Mouse (Mus musculus): Measurements from ENCODE around the gene Tet2.

- TF ChIP-seq MAX (IDR thresholded peaks at IDR 0.05; ENCODE audit: low read depth) (no peak), USF1 (IDR thresholded peaks at IDR 0.05; ENCODE audit: low read depth) (no peak), POLR2A (IDR thresholded peaks at IDR 0.05; ENCODE audit: insufficient read length, low read depth) (no peak), MYOG (IDR thresholded peaks at IDR 0.05; ENCODE audit: control insufficient read depth in 1 of 3, insufficient read depth in 1 of 3, insufficient read length in 2 of 3, low read depth in 2 of 3) (no peak), SRF (IDR thresholded peaks at IDR 0.05; ENCODE audit: control insufficient read depth, insufficient read length, low read depth) (no peak), TCF12 (IDR thresholded peaks at IDR 0.05; ENCODE audit: insufficient read depth, poor library complexity, severe bottlenecking) (no peak), TCF3 (IDR thresholded peaks at IDR 0.05; ENCODE audit: insufficient read length, low read depth) (no peak), CEBPB (IDR thresholded peaks at IDR 0.05; ENCODE audit: insufficient read depth, poor library complexity, severe bottlenecking) (no peak)
Measured at GRCm38 (mm10) chr3:133559413-133560114, 14.6 kb upstream of the Tet2 start.
